In the genomic region with DNA sequence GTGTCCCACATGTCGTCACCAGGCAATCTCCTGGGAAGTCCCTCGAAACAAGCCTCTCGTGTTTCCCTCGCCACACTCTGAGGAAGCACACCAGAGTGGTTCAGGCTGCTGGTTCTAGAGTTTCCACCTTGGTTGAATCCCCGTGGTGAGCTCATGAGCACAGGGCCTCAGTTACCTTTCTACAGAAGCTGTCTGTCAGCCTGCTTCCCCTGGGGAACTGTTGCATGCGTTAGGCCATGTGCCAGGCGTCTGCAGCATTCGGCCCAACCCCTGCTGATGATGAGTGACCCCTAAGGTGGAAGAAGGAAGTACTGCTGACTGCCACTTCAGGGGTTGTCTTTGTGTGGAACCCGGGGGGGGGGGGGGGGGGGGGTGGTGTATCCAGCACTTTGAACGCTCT, we compare ENCODE assay signal across 12 mouse cellular contexts.
DNase-seq lines count a peak whose midpoint lies in the region; ATAC-seq and TF ChIP-seq lines count a peak whose summit lies in the region.
"Had no signal": no experiment of that assay in that cellular context is flagged by ENCODE, and none has a peak within 500 bp of the region (broad histone marks: within the 10 kb centered on the region; RNA-seq: fewer than 3 reads in every experiment).

No protein-coding gene starts in this region.

- peaks cover 76% of the 10 kb centered on the region for H3K79me2 ChIP-seq in myocyte (ENCODE audit: control insufficient read depth, insufficient read depth)

- no peak for ATAC-seq in heart, embryonic 16.5 days (replicated peaks; ENCODE audit: extremely low read depth, insufficient read depth, low FRiP score)
- ATAC-seq: forebrain, postnatal 0 days had no signal

- H3K27ac ChIP-seq in heart, embryonic 16.5 days (ENCODE audit: low read length): 0 out of 2 replicates have a peak overlapping the region, but pooled peaks have one; percentile 5
- H3K27ac ChIP-seq: hindbrain, embryonic 14.5 days; kidney, postnatal 0 days; midbrain, embryonic 12.5 days; neural tube, embryonic 13.5 days had no signal

- H3K4me2 ChIP-seq in heart, embryonic 16.5 days (ENCODE audit: low read depth, low read length): no peak overlapping the region
- H3K4me2 ChIP-seq in myocyte (ENCODE audit: low read depth): peak overlapping the region; percentile 73
- H3K4me2 ChIP-seq: hindbrain, embryonic 14.5 days; midbrain, embryonic 12.5 days; neural tube, embryonic 13.5 days had no signal

- no peaks in the 10 kb centered on the region for H3K9me3 ChIP-seq in heart, embryonic 16.5 days (replicated peaks; ENCODE audit: control insufficient read depth, low read length)
- H3K9me3 ChIP-seq: midbrain, embryonic 12.5 days; neural tube, embryonic 13.5 days had no signal

- H3K4me3 ChIP-seq in heart, embryonic 16.5 days (ENCODE audit: low read length): no peak overlapping the region
- no peak overlapping the region for H3K4me3 ChIP-seq in myocyte
- H3K4me3 ChIP-seq: midbrain, embryonic 12.5 days; neural tube, embryonic 13.5 days had no signal

- no peak for TF ChIP-seq POLR2A in myocyte (IDR thresholded peaks at IDR 0.05; ENCODE audit: insufficient read length, low read depth)

- H3K27me3 ChIP-seq in heart, embryonic 16.5 days (ENCODE audit: control insufficient read depth, insufficient read depth, low read length): no peaks in the 10 kb centered on the region
- H3K27me3 ChIP-seq in myocyte (ENCODE audit: control insufficient read depth, insufficient read depth, insufficient read length): no peaks in the 10 kb centered on the region

- peaks cover 41% of the 10 kb centered on the region for H3K4me1 ChIP-seq in heart, embryonic 16.5 days (ENCODE audit: control insufficient read depth, insufficient read depth, low read length)

- no peak overlapping the region for H3ac ChIP-seq in myocyte (ENCODE audit: control insufficient read depth, insufficient read length)

- no peak for DNase-seq in heart, postnatal 36 days
- DNase-seq in MN1 (ENCODE audit: low spot score): peak; percentile 68
- DNase-seq in embryo, embryonic 9.5 days (ENCODE audit: extremely low spot score): peak; percentile 27
- no peak for DNase-seq in gastrocnemius, postnatal 25 days
- no peak for DNase-seq in cerebellum, postnatal 36 days
- DNase-seq: forebrain, postnatal 0 days had no signal

- WGBS in heart, embryonic 16.5 days: 36% methylated on average over 10 of the region's 10 CpGs

- no peak overlapping the region for H3K9ac ChIP-seq in heart, embryonic 16.5 days (ENCODE audit: low read length)
- H3K9ac ChIP-seq: forebrain, postnatal 0 days; hindbrain, embryonic 14.5 days; midbrain, embryonic 12.5 days; neural tube, embryonic 13.5 days had no signal

- H3K36me3 ChIP-seq in heart, embryonic 16.5 days (ENCODE audit: control insufficient read depth, insufficient read depth): no peaks in the 10 kb centered on the region
- no peaks in the 10 kb centered on the region for H3K36me3 ChIP-seq in myocyte (ENCODE audit: control insufficient read depth, insufficient read depth)
- H3K36me3 ChIP-seq: midbrain, embryonic 12.5 days; neural tube, embryonic 13.5 days had no signal

- intact Hi-C loops in heart, postnatal 36 days (cut with DNase I): loop anchor here (2.0 kb wide), 1 partner anchor 21 kb away; no protein-coding TSS in a partner anchor

TF ChIP-seq in myocyte, 11 proteins besides CTCF, POLR2A, EP300 and RAD21:
- no peak for TF ChIP-seq MYOD1 (IDR thresholded peaks at IDR 0.05; ENCODE audit: control insufficient read depth in 1 of 3, insufficient read length in 2 of 3, low read depth in 2 of 3)
- TF ChIP-seq MYOG (IDR thresholded peaks at IDR 0.05; ENCODE audit: control insufficient read depth in 1 of 3, insufficient read depth in 1 of 3, insufficient read length in 2 of 3, low read depth in 2 of 3): no peak
- no peak for TF ChIP-seq TCF12 (IDR thresholded peaks at IDR 0.05; ENCODE audit: insufficient read depth, poor library complexity, severe bottlenecking)
- TF ChIP-seq REST (IDR thresholded peaks at IDR 0.05; ENCODE audit: insufficient read depth, insufficient read length): no peak
- TF ChIP-seq E2F4 (IDR thresholded peaks at IDR 0.05; ENCODE audit: insufficient read depth): no peak
- no peak for TF ChIP-seq MAX (IDR thresholded peaks at IDR 0.05; ENCODE audit: low read depth)
- no peak for TF ChIP-seq CEBPB (IDR thresholded peaks at IDR 0.05; ENCODE audit: insufficient read depth, poor library complexity, severe bottlenecking)
TF ChIP-seq in myocyte: peak in this region for 0.

Comparison
In these comparisons a context has a peak if more than half of its experiments do, and no peak if none do; other contexts are left out.
1. DNase-seq: peak in MN1 (single experiment) and embryo, embryonic 9.5 days (single experiment); none in heart, postnatal 36 days (0 of 2), gastrocnemius, postnatal 25 days (single experiment) and cerebellum, postnatal 36 days (0 of 2).